Mouse (Mus musculus) monocyte, adult 59 days (primary cell): Measurements from ENCODE around the gene Dennd1c. TPM values are rescaled to one million over a fixed set of nuclear protein-coding genes. Genes with fewer than 3 reads are reported as not detected.

ENCODE experiments used
- total RNA-seq, 2 experiments: library from RNA; stranded (reverse); gene quantifications; one replicate each; pipeline ENCODE4 v1.2.4; 2023

The Dennd1c gene
- total RNA-seq, result 100 to 1,000 TPM; 114 to 120 TPM

DNA sequence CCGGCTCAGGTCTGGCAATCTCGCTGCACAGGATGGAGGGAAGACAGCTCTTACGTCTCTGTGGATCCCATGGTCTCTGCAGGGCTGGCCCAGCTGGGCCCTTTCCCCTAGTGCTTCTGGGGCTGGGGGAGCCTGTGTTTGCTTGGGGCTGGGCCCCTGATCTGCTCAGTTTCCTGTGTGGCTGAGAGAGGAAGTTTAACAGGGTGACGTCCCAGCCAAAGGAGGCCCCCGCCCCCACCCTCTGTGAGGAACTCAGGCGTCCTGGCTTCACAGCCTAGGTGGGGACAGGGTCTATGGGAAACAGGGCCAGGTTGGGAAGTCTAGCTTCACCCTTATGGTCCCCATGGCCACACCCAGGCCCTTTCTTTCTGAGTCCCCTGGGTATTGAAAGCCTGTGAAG is at the start of gene Dennd1c:
TSS of gene Dennd1c (minus strand) at position 179 of the 400 bp plus-strand sequence.

DNA sequence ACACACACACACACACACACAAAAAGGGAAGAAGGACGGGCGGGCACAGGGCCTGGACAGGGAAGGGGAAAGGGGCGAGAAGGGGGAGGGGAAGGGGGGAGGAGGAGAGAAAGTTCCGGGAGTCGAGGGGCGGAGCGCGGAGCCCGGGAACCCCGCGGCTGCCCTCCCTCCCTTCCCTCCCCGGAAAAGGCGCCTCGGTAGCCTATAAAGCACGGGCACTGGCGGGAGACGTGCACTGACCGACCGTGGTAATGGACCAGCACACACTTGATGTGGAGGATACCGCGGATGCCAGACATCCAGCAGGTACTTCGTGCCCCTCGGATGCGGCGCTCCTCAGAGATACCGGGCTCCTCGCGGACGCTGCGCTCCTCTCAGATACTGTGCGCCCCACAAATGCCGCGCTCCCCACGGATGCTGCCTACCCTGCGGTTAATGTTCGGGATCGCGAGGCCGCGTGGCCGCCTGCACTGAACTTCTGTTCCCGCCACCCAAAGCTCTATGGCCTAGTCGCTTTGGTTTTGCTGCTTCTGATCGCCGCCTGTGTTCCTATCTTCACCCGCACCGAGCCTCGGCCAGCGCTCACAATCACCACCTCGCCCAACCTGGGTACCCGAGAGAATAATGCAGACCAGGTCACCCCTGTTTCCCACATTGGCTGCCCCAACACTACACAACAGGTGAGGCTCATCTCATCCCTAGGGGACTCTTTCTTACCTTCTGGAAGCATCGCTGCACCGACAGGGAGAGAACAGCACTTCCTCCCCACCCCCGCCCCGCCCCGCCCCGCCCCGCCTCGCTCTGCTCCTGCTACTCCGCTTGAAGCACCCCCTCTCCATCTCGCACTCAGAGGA is 27.1 kb upstream of the Dennd1c start, which contains the start of gene Tnfsf9:
TSS of gene Tnfsf9 (plus strand) at position 145 of the 854 bp plus-strand sequence.

GRCm38 (mm10) chr17:57087049-57087832 is 8.9 kb upstream of the Dennd1c start, which contains the start of gene Tubb4a:
TSS of gene Tubb4a (minus strand) at chr17:57087782.

DNA sequence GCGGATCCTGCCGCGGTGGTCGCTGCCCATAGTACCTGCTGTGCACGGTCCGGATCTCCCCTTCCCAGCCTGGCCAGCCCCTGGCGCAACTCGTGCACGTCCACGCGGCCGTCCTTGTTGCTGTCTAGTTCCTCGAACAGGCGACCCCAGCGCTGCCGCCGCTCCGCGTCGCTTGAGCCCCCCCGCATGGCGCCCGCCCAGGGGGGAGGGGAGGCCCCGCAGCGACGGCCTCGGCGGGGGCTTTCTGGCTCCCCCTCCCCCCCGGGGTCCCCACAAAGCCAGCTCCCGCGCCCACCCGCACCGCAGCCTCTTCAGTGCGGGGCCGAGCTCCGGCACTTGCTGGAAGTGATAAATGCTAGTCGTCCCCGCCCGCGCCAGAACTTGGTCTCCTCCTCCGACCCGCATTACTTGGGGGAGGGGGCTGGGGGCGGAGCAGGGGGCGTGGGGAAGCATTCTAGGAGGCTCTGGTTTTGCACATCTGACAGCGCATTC is 18.8 kb downstream of the Dennd1c start, which contains the start of gene Slc25a23:
TSS of gene Slc25a23 (minus strand) at position 378 of the 492 bp plus-strand sequence.

GRCm38 (mm10) chr17:57058891-57059485 is 19.3 kb downstream of the Dennd1c start, which contains the start of gene Crb3:
TSS of gene Crb3 (plus strand) at chr17:57059105.

GRCm38 (mm10) chr17:57041554-57041953 is 36.8 kb downstream of the Dennd1c start, which contains the start of gene Slc25a41:
TSS of gene Slc25a41 (minus strand) at chr17:57041654.

GRCm38 (mm10) chr17:57030931-57031660 is 47.2 kb downstream of the Dennd1c start, which contains the start of gene Khsrp:
TSS of gene Khsrp (minus strand) at chr17:57031522.

Other genes starting within 250 kb of the Dennd1c start
- gene Rfx2, start 247.5 kb downstream of the Dennd1c start, total RNA-seq, result 10 to 100 TPM; 71.8 to 73.4 TPM
- gene Acsbg2, start 204.1 kb downstream of the Dennd1c start, total RNA-seq, result not detected
- under 1 TPM in 1 of 2 experiments, not detected in 1; 0.24 TPM for gene 1700061G19Rik, start 203.0 kb downstream of the Dennd1c start, total RNA-seq
- 10 to 100 TPM; 27.3 to 28.0 TPM for gene Mllt1, start 143.1 kb downstream of the Dennd1c start, total RNA-seq
- gene Acer1, start 96.4 kb downstream of the Dennd1c start, total RNA-seq, result not detected
- gene Clpp, start 88.2 kb downstream of the Dennd1c start, total RNA-seq, result 10 to 100 TPM; 12.6 to 19.9 TPM
- gene Alkbh7, start 81.2 kb downstream of the Dennd1c start, total RNA-seq, result 10 to 100 TPM; 11.1 to 12.4 TPM
- 1 to 10 TPM in 1 of 2 experiments, not detected in 1; 1.6 TPM for gene Pspn, start 78.5 kb downstream of the Dennd1c start, total RNA-seq
- 10 to 100 TPM; 46.9 to 54.3 TPM for gene Gtf2f1, start 67.2 kb downstream of the Dennd1c start, total RNA-seq
- not detected for gene Gm17949, start 67.0 kb downstream of the Dennd1c start, total RNA-seq
- gene Khsrp, start 47.0 kb downstream of the Dennd1c start, total RNA-seq, result 100 to 1,000 TPM in 1 of 2 experiments, 10 to 100 TPM in 1; 98.9 to 101 TPM
- gene Slc25a41, start 36.9 kb downstream of the Dennd1c start, total RNA-seq, result not detected
- gene Crb3, start 19.4 kb downstream of the Dennd1c start, total RNA-seq, result not detected
- gene Slc25a23, start 18.7 kb downstream of the Dennd1c start, total RNA-seq, result 1 to 10 TPM; 4.1 to 5.2 TPM
- gene Tubb4a, start 9.3 kb upstream of the Dennd1c start, total RNA-seq, result not detected
- gene Tnfsf9, start 26.8 kb upstream of the Dennd1c start, total RNA-seq, result 10 to 100 TPM; 15.9 to 16.5 TPM
- not detected for gene Cd70, start 71.3 kb upstream of the Dennd1c start, total RNA-seq
- gene Tnfsf14, start 115.7 kb upstream of the Dennd1c start, total RNA-seq, result 1 to 10 TPM; 7.6 to 8.0 TPM
- 100 to 1,000 TPM; 192 to 277 TPM for gene C3, start 149.6 kb upstream of the Dennd1c start, total RNA-seq
- gene Gpr108, start 169.9 kb upstream of the Dennd1c start, total RNA-seq, result 10 to 100 TPM; 68.4 to 72.0 TPM
- gene Trip10, start 170.9 kb upstream of the Dennd1c start, total RNA-seq, result 10 to 100 TPM; 13.1 to 15.9 TPM
- 100 to 1,000 TPM; 176 to 191 TPM for gene Vav1, start 200.6 kb upstream of the Dennd1c start, total RNA-seq